Comparison of ENCODE assay signal across 9 mouse cellular contexts in genomic region chr12:73671540-73671939, GRCm38 (mm10).
A peak's percentile ranks its signal among the peaks of the same experiment; 100 is the strongest.
DNase-seq lines count a peak whose midpoint lies in the region; ATAC-seq and TF ChIP-seq lines count a peak whose summit lies in the region.
"Had no signal": no experiment of that assay in that cellular context is flagged by ENCODE, and none has a peak within 500 bp of the region (broad histone marks: within the 10 kb centered on the region; RNA-seq: fewer than 3 reads in every experiment).

No protein-coding gene starts in this region.

- no peaks in the 10 kb centered on the region for H3K36me3 ChIP-seq in liver, adult 2 months (ENCODE audit: control insufficient read depth, insufficient read depth, low read length)
- H3K36me3 ChIP-seq in liver, embryonic 11.5 days (ENCODE audit: control insufficient read depth, insufficient read depth, low read length) = no peaks in the 10 kb centered on the region
- H3K36me3 ChIP-seq in forebrain, embryonic 16.5 days (ENCODE audit: control insufficient read depth, insufficient read depth) = no peaks in the 10 kb centered on the region
- H3K36me3 ChIP-seq in lung, embryonic 14.5 days (ENCODE audit: insufficient read depth) = no peaks in the 10 kb centered on the region
- no peaks in the 10 kb centered on the region for H3K36me3 ChIP-seq in stomach, embryonic 14.5 days (ENCODE audit: control insufficient read depth, insufficient read depth, low read length)
- H3K36me3 ChIP-seq: liver, embryonic 15.5 days had no signal

- ATAC-seq in liver, embryonic 11.5 days (replicated peaks; ENCODE audit: low FRiP score) = no peak
- ATAC-seq in forebrain, embryonic 16.5 days = peak; percentile 44; the same call in 1 of the 2 replicates
- no peak for ATAC-seq in lung, embryonic 14.5 days (ENCODE audit: insufficient read depth)
- no peak for ATAC-seq in stomach, embryonic 14.5 days (ENCODE audit: insufficient number of reproducible peaks, insufficient read depth, low FRiP score, low read depth)

- no peak for TF ChIP-seq CTCF in liver, adult 2 months (IDR thresholded peaks at IDR 0.05; ENCODE audit: low read depth, low read length)
- no peak for TF ChIP-seq CTCF in lung, embryonic 14.5 days (IDR thresholded peaks at IDR 0.05; ENCODE audit: low read depth)

- 62% methylated on average over 3 of the region's 3 CpGs for WGBS in liver, adult 2 months
- WGBS in liver, embryonic 11.5 days = 51% methylated on average over 3 of the region's 3 CpGs
- WGBS in forebrain, embryonic 16.5 days = 26% methylated on average over 3 of the region's 3 CpGs
- 40% methylated on average over 3 of the region's 3 CpGs for WGBS in lung, embryonic 14.5 days
- 47% methylated on average over 3 of the region's 3 CpGs for WGBS in stomach, embryonic 14.5 days

- H3K27me3 ChIP-seq in liver, adult 2 months (ENCODE audit: control insufficient read depth, insufficient read depth, low read length) = no peaks in the 10 kb centered on the region
- H3K27me3 ChIP-seq in liver, embryonic 11.5 days (replicated peaks; ENCODE audit: control insufficient read depth, insufficient read depth, low read length) = no peaks in the 10 kb centered on the region
- no peaks in the 10 kb centered on the region for H3K27me3 ChIP-seq in forebrain, embryonic 16.5 days (replicated peaks; ENCODE audit: control insufficient read depth, insufficient read depth, low read length)
- H3K27me3 ChIP-seq in lung, embryonic 14.5 days (ENCODE audit: insufficient read depth, low read length) = no peaks in the 10 kb centered on the region
- H3K27me3 ChIP-seq in stomach, embryonic 14.5 days (ENCODE audit: control insufficient read depth, insufficient read depth, low read length) = no peaks in the 10 kb centered on the region
- H3K27me3 ChIP-seq: liver, embryonic 15.5 days had no signal

- peak; percentile 38 for DNase-seq in liver, adult 2 months (ENCODE audit: extremely low read depth, low read depth, low spot score)
- no peak for DNase-seq in liver, embryonic 11.5 days (ENCODE audit: low spot score)
- DNase-seq in lung, embryonic 14.5 days = peak; percentile 68
- DNase-seq in urinary bladder, postnatal 4 days (ENCODE audit: low spot score in 2 of 2) = no peak
- DNase-seq in right cerebral cortex, adult 18-20 months = no peak
- no peak for DNase-seq in adrenal gland, postnatal 4 days (ENCODE audit: low spot score in 2 of 2)

- H3K79me2 ChIP-seq in liver, adult 2 months (ENCODE audit: control insufficient read depth, insufficient read depth, low read length) = no peaks in the 10 kb centered on the region; the same call in 1 of the 2 replicates

- TF ChIP-seq POLR2A in liver, adult 2 months (IDR thresholded peaks at IDR 0.05; ENCODE audit: extremely low read depth, insufficient read depth, low read length) = no peak

- no peak overlapping the region for H3K9ac ChIP-seq in liver, adult 2 months (ENCODE audit: low read depth, low read length)
- no peak overlapping the region for H3K9ac ChIP-seq in liver, embryonic 11.5 days (ENCODE audit: low read depth, low read length)
- no peak overlapping the region; the same call in 1 of the 2 replicates for H3K9ac ChIP-seq in forebrain, embryonic 16.5 days (replicated peaks; ENCODE audit: low read depth, low read length)
- H3K9ac ChIP-seq in lung, embryonic 14.5 days = no peak overlapping the region
- H3K9ac ChIP-seq in stomach, embryonic 14.5 days (replicated peaks; ENCODE audit: low read depth, low read length) = no peak overlapping the region
- H3K9ac ChIP-seq: liver, embryonic 15.5 days had no signal

- H3K4me1 ChIP-seq in liver, adult 2 months (ENCODE audit: control insufficient read depth, insufficient read depth, low read length) = peaks cover 7% of the 10 kb centered on the region; the same call in 1 of the 2 replicates
- H3K4me1 ChIP-seq in liver, embryonic 11.5 days (replicated peaks; ENCODE audit: control insufficient read depth, insufficient read depth, low read length) = peaks cover 4% of the 10 kb centered on the region; the same call in 1 of the 2 replicates
- H3K4me1 ChIP-seq in forebrain, embryonic 16.5 days (replicated peaks; ENCODE audit: control insufficient read depth, insufficient read depth, low read length) = peaks cover 13% of the 10 kb centered on the region
- no peaks in the 10 kb centered on the region for H3K4me1 ChIP-seq in lung, embryonic 14.5 days (ENCODE audit: insufficient read depth)
- 0 out of 2 replicates have a peak, but pooled peaks cover 3% of the 10 kb centered on the region for H3K4me1 ChIP-seq in stomach, embryonic 14.5 days (ENCODE audit: control insufficient read depth, insufficient read depth, low read length)

- H3K4me3 ChIP-seq in liver, adult 2 months (ENCODE audit: insufficient read depth, low read depth, low read length) = no peak overlapping the region
- no peak overlapping the region for H3K4me3 ChIP-seq in liver, embryonic 11.5 days (ENCODE audit: low read depth, low read length)
- H3K4me3 ChIP-seq in forebrain, embryonic 16.5 days (replicated peaks; ENCODE audit: low read length) = no peak overlapping the region
- no peak overlapping the region for H3K4me3 ChIP-seq in lung, embryonic 14.5 days (ENCODE audit: low read depth, low read length)
- H3K4me3 ChIP-seq in stomach, embryonic 14.5 days (ENCODE audit: low read depth, low read length) = no peak overlapping the region
- H3K4me3 ChIP-seq: liver, embryonic 15.5 days had no signal

- no peak overlapping the region for H3K4me2 ChIP-seq in liver, embryonic 11.5 days
- H3K4me2 ChIP-seq in forebrain, embryonic 16.5 days (ENCODE audit: low read length) = no peak overlapping the region
- H3K4me2 ChIP-seq in lung, embryonic 14.5 days = 0 out of 2 replicates have a peak overlapping the region, but pooled peaks have one; percentile 4
- H3K4me2 ChIP-seq in stomach, embryonic 14.5 days (replicated peaks; ENCODE audit: low read depth, low read length) = no peak overlapping the region
- H3K4me2 ChIP-seq: liver, embryonic 15.5 days had no signal

- H3K27ac ChIP-seq in liver, adult 2 months (replicated peaks; ENCODE audit: insufficient read depth, low read depth, low read length) = peak overlapping the region; percentile 35
- no peak overlapping the region for H3K27ac ChIP-seq in liver, embryonic 11.5 days (ENCODE audit: low read depth, low read length)
- peak overlapping the region; percentile 29; the same call in 1 of the 2 replicates for H3K27ac ChIP-seq in forebrain, embryonic 16.5 days (ENCODE audit: low read length)
- peak overlapping the region; percentile 10; the same call in 1 of the 2 replicates for H3K27ac ChIP-seq in lung, embryonic 14.5 days (ENCODE audit: low read depth)
- H3K27ac ChIP-seq in stomach, embryonic 14.5 days (ENCODE audit: low read length) = peak overlapping the region; percentile 45; the same call in 1 of the 2 replicates
- H3K27ac ChIP-seq: liver, embryonic 15.5 days had no signal

- no peaks in the 10 kb centered on the region for H3K9me3 ChIP-seq in liver, embryonic 11.5 days (ENCODE audit: control insufficient read depth, low read length)
- H3K9me3 ChIP-seq in forebrain, embryonic 16.5 days (ENCODE audit: control insufficient read depth, low read length) = no peaks in the 10 kb centered on the region
- no peaks in the 10 kb centered on the region for H3K9me3 ChIP-seq in lung, embryonic 14.5 days (ENCODE audit: low read depth, low read length)
- no peaks in the 10 kb centered on the region for H3K9me3 ChIP-seq in stomach, embryonic 14.5 days (ENCODE audit: control insufficient read depth, low read depth, low read length)
- H3K9me3 ChIP-seq: liver, embryonic 15.5 days had no signal

Comparison
In these comparisons a context has a peak if more than half of its experiments do, and no peak if none do; other contexts are left out.
1. DNase-seq: peak in liver, adult 2 months (single experiment) and lung, embryonic 14.5 days (single experiment); none in liver, embryonic 11.5 days (single experiment), urinary bladder, postnatal 4 days (0 of 2), right cerebral cortex, adult 18-20 months (single experiment) and adrenal gland, postnatal 4 days (0 of 2).